8 mouse cellular contexts compared by ENCODE assay signal in the genomic region with DNA sequence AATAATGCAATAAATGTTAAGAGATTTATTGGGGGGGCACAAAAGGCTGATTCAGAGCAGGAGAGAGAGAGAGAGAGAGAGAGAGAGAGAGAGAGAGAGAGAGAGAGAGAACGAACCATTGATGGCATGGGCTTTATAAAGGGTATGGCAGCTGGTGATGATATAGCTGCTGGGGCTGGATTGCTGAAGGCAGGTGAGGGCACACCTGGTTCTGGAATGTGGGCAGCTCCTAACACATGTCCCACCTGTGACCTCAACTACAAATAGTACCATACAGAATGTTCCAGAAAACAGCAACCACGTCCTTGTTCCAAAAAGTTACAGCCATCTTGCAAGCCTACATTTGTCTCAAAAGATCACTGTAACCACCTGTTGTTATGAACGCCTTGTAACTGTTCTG. TPM values are rescaled to one million over a fixed set of nuclear protein-coding genes. Genes with fewer than 3 reads are reported as not detected.
DNase-seq lines count a peak whose midpoint lies in the region; ATAC-seq and TF ChIP-seq lines count a peak whose summit lies in the region.

No protein-coding gene starts in this region.

- 83% methylated on average over 3 of the region's 3 CpGs for WGBS in heart, embryonic 10.5 days
- 57% methylated on average over 3 of the region's 3 CpGs for WGBS in forebrain, embryonic 14.5 days
- WGBS in liver, embryonic 13.5 days (ENCODE audit: insufficient replicate concordance), result 50% methylated on average over 3 of the region's 3 CpGs

- H3K4me1 ChIP-seq in heart, embryonic 10.5 days, result peaks cover 31% of the 10 kb centered on the region
- H3K4me1 ChIP-seq in CH12.LX (ENCODE audit: control insufficient read depth in 1 of 2, insufficient read depth in 2 of 2), result peaks cover 4 to 43% of the 10 kb centered on the region in 2 experiments; a peak in 3 of 4 replicates
- peaks cover 25% of the 10 kb centered on the region for H3K4me1 ChIP-seq in forebrain, embryonic 14.5 days (ENCODE audit: control insufficient read depth, insufficient read depth, low read length)
- peaks cover 68% of the 10 kb centered on the region for H3K4me1 ChIP-seq in liver, embryonic 13.5 days (replicated peaks)

- TF ChIP-seq POLR2A in CH12.LX (IDR thresholded peaks at IDR 0.05; ENCODE audit: low read depth, low read length), result no peak

- TF ChIP-seq RAD21 in CH12.LX (IDR thresholded peaks at IDR 0.05; ENCODE audit: low read depth, low read length), result no peak

- H3K36me3 ChIP-seq in heart, embryonic 10.5 days, result peaks cover 45% of the 10 kb centered on the region
- H3K36me3 ChIP-seq in CH12.LX (replicated peaks in 1 of 2; ENCODE audit: control insufficient read depth in 1 of 2, insufficient read depth in 1 of 2, low read length in 1 of 2), result peaks cover 16 to 44% of the 10 kb centered on the region in 2 experiments
- H3K36me3 ChIP-seq in forebrain, embryonic 14.5 days (ENCODE audit: control insufficient read depth, insufficient read depth, low read length), result peaks cover 33% of the 10 kb centered on the region
- H3K36me3 ChIP-seq in liver, embryonic 13.5 days, result peaks cover 25% of the 10 kb centered on the region

- DNase-seq in heart, embryonic 10.5 days (ENCODE audit: low spot score), result no peak
- no peak for DNase-seq in heart, adult 9 months (ENCODE audit: low spot score in 2 of 2)
- DNase-seq in CH12.LX (ENCODE audit: extremely low read depth), result no peak
- no peak for DNase-seq in forebrain, embryonic 14.5 days (ENCODE audit: low spot score)
- DNase-seq in liver, embryonic 13.5 days, result no peak
- DNase-seq in urinary bladder, postnatal 25 days (ENCODE audit: low spot score), result no peak
- DNase-seq in left cerebral cortex, postnatal 25 days (ENCODE audit: low spot score in 2 of 2), result no peak
- no peak for DNase-seq in urinary bladder, postnatal 4 days (ENCODE audit: low spot score in 2 of 2)

- no peaks in the 10 kb centered on the region for H3K27me3 ChIP-seq in heart, embryonic 10.5 days (ENCODE audit: insufficient read depth, poor library complexity, severe bottlenecking)
- H3K27me3 ChIP-seq in CH12.LX (replicated peaks), result no peaks in the 10 kb centered on the region
- no peaks in the 10 kb centered on the region for H3K27me3 ChIP-seq in forebrain, embryonic 14.5 days (replicated peaks; ENCODE audit: control insufficient read depth, insufficient read depth, low read length)
- no peaks in the 10 kb centered on the region for H3K27me3 ChIP-seq in liver, embryonic 13.5 days

- peak overlapping the region; percentile 67 for H3K4me2 ChIP-seq in CH12.LX (ENCODE audit: insufficient read depth, low read depth, poor library complexity, severe bottlenecking)
- H3K4me2 ChIP-seq in forebrain, embryonic 14.5 days (ENCODE audit: low read length), result peak overlapping the region; percentile 92
- H3K4me2 ChIP-seq in liver, embryonic 13.5 days, result peak overlapping the region; percentile 89

- dilution Hi-C loops in CH12.LX (cut with MboI; ENCODE audit: extremely low pct_ligation_motif_present, extremely low pct_unique_long_range_greater_than_20kb, low sequenced_read_pairs), result no loop called here

- H3K27ac ChIP-seq in heart, embryonic 10.5 days, result peak overlapping the region; percentile 98
- no peak overlapping the region for H3K27ac ChIP-seq in CH12.LX (ENCODE audit: insufficient read depth, low read depth)
- peak overlapping the region; percentile 34; the same call in 1 of the 2 replicates for H3K27ac ChIP-seq in forebrain, embryonic 14.5 days (ENCODE audit: low read depth, low read length)
- H3K27ac ChIP-seq in liver, embryonic 13.5 days, result peak overlapping the region; percentile 93

- TF ChIP-seq CTCF in CH12.LX (conservative IDR thresholded peaks at IDR 0.05 in 1 of 2, IDR thresholded peaks at IDR 0.05 in 1 of 2; ENCODE audit: low read depth in 2 of 2, low read length in 2 of 2), result no peak

- H3K4me3 ChIP-seq in heart, embryonic 10.5 days, result peak overlapping the region; percentile 94
- H3K4me3 ChIP-seq in CH12.LX (replicated peaks in 1 of 3; ENCODE audit: low read depth in 2 of 3, low read length in 2 of 3, poor library complexity in 1 of 3), result peak overlapping the region in 2 of 3 experiments; percentile 94 to 97
- peak overlapping the region; percentile 96 for H3K4me3 ChIP-seq in forebrain, embryonic 14.5 days (ENCODE audit: low read depth, low read length)
- peak overlapping the region; percentile 97 for H3K4me3 ChIP-seq in liver, embryonic 13.5 days (replicated peaks)

- no peak for TF ChIP-seq EP300 in CH12.LX (IDR thresholded peaks at IDR 0.05; ENCODE audit: low read length)

- ATAC-seq in forebrain, embryonic 14.5 days, result no peak
- no peak for ATAC-seq in liver, embryonic 13.5 days (ENCODE audit: low read depth)

- in situ Hi-C loops in CH12.LX (cut with MboI; ENCODE audit: low pct_ligation_motif_present, low pct_unique_long_range_greater_than_20kb, low sequenced_read_pairs), result no loop called here

- peak overlapping the region; percentile 61; the same call in 1 of the 2 replicates for H3K9ac ChIP-seq in CH12.LX (ENCODE audit: insufficient read depth, low read depth)
- H3K9ac ChIP-seq in forebrain, embryonic 14.5 days (ENCODE audit: low read length), result peak overlapping the region; percentile 97
- H3K9ac ChIP-seq in liver, embryonic 13.5 days, result peak overlapping the region; percentile 96

- H3K79me2 ChIP-seq in CH12.LX (replicated peaks; ENCODE audit: control insufficient read depth, extremely low read depth, insufficient read depth, poor library complexity, severe bottlenecking), result peaks cover 31% of the 10 kb centered on the region

- H3K9me3 ChIP-seq in heart, embryonic 10.5 days, result no peaks in the 10 kb centered on the region
- no peaks in the 10 kb centered on the region for H3K9me3 ChIP-seq in CH12.LX (replicated peaks; ENCODE audit: low read length)
- H3K9me3 ChIP-seq in forebrain, embryonic 14.5 days (replicated peaks; ENCODE audit: control insufficient read depth, low read length), result no peaks in the 10 kb centered on the region
- H3K9me3 ChIP-seq in liver, embryonic 13.5 days (replicated peaks), result no peaks in the 10 kb centered on the region

- intact Hi-C loops in left cerebral cortex, postnatal 25 days (cut with DNase I), result no loop called here

TF ChIP-seq in CH12.LX, 34 proteins besides CTCF, POLR2A, EP300 and RAD21:
- no peak for TF ChIP-seq MAFK (IDR thresholded peaks at IDR 0.05; ENCODE audit: insufficient replicate concordance, low read length)
- no peak for TF ChIP-seq JUND (conservative IDR thresholded peaks at IDR 0.05; ENCODE audit: low read depth, low read length)
- TF ChIP-seq NELFE (IDR thresholded peaks at IDR 0.05; ENCODE audit: low read depth, low read length), result no peak
TF ChIP-seq in CH12.LX: peak in this region for 0.

RNA-seq across cellular contexts. Expression of a gene that starts 1.5 kb away (rescaled TPM):
- polyA plus RNA-seq in heart, embryonic 10.5 days (2016; fragmentation: Nextera tagmentation; extraction: Ambion mirVana), result 30.5 and 42.9 TPM in 2 replicates
- total RNA-seq in CH12.LX (2012; rRNA removed) (17.4 and 18.8 TPM in 2 replicates), CH12.LX (2014; rRNA removed) (8.6 and 9.8 TPM in 2 replicates)
- 15.0 and 15.2 TPM in 2 replicates for polyA plus RNA-seq in CH12.LX (2012; ENCODE audit: insufficient read length, low read depth)
- 29.4 and 36.7 TPM in 2 replicates for polyA plus RNA-seq in forebrain, embryonic 14.5 days (2014; fragmentation: Nextera tagmentation; extraction: Ambion mirVana)
- 8.3 and 9.0 TPM in 2 replicates for polyA plus RNA-seq in liver, embryonic 13.5 days (2015; fragmentation: Nextera tagmentation; extraction: Ambion mirVana)
- total RNA-seq in left cerebral cortex, postnatal 25 days (2021), result 10 to 100 TPM; 16.9 to 18.6 TPM

RNA-seq across cellular contexts. Expression of a gene that starts 1.6 kb away (rescaled TPM):
- polyA plus RNA-seq in heart, embryonic 10.5 days (2016; fragmentation: Nextera tagmentation; extraction: Ambion mirVana), result 21.2 and 25.4 TPM in 2 replicates
- total RNA-seq in CH12.LX (2012; rRNA removed) (73.8 and 92.3 TPM in 2 replicates), CH12.LX (2014; rRNA removed) (42.1 and 42.7 TPM in 2 replicates)
- polyA plus RNA-seq in CH12.LX (2012; ENCODE audit: insufficient read length, low read depth), result 147 and 171 TPM in 2 replicates
- polyA plus RNA-seq in forebrain, embryonic 14.5 days (2014; fragmentation: Nextera tagmentation; extraction: Ambion mirVana), result 11.3 and 15.1 TPM in 2 replicates
- 9.7 and 9.8 TPM in 2 replicates for polyA plus RNA-seq in liver, embryonic 13.5 days (2015; fragmentation: Nextera tagmentation; extraction: Ambion mirVana)
- 1 to 10 TPM; 3.4 to 3.6 TPM for total RNA-seq in left cerebral cortex, postnatal 25 days (2021)

RNA-seq across cellular contexts. Expression of a gene that starts 12.7 kb away (rescaled TPM):
- 41.3 and 44.6 TPM in 2 replicates for polyA plus RNA-seq in heart, embryonic 10.5 days (2016; fragmentation: Nextera tagmentation; extraction: Ambion mirVana)
- total RNA-seq in CH12.LX (2012; rRNA removed) (26.5 and 29.8 TPM in 2 replicates), CH12.LX (2014; rRNA removed) (23.9 and 27.0 TPM in 2 replicates)
- polyA plus RNA-seq in CH12.LX (2012; ENCODE audit: insufficient read length, low read depth), result 34.7 and 35.5 TPM in 2 replicates
- 53.2 and 57.4 TPM in 2 replicates for polyA plus RNA-seq in forebrain, embryonic 14.5 days (2014; fragmentation: Nextera tagmentation; extraction: Ambion mirVana)
- polyA plus RNA-seq in liver, embryonic 13.5 days (2015; fragmentation: Nextera tagmentation; extraction: Ambion mirVana), result 19.0 and 20.6 TPM in 2 replicates
- total RNA-seq in left cerebral cortex, postnatal 25 days (2021), result 10 to 100 TPM; 55.3 to 55.5 TPM

RNA-seq across cellular contexts. Expression of a gene that starts 22.7 kb away (rescaled TPM):
- 40.4 and 51.1 TPM in 2 replicates for polyA plus RNA-seq in heart, embryonic 10.5 days (2016; fragmentation: Nextera tagmentation; extraction: Ambion mirVana)
- total RNA-seq in CH12.LX (2012; rRNA removed) (3.0 and 4.2 TPM in 2 replicates), CH12.LX (2014; rRNA removed) (0.49 and 3.2 TPM in 2 replicates)
- polyA plus RNA-seq in CH12.LX (2012; ENCODE audit: insufficient read length, low read depth), result 4.1 and 5.2 TPM in 2 replicates
- polyA plus RNA-seq in forebrain, embryonic 14.5 days (2014; fragmentation: Nextera tagmentation; extraction: Ambion mirVana), result 4.6 and 5.3 TPM in 2 replicates
- 42.7 and 46.8 TPM in 2 replicates for polyA plus RNA-seq in liver, embryonic 13.5 days (2015; fragmentation: Nextera tagmentation; extraction: Ambion mirVana)
- total RNA-seq in left cerebral cortex, postnatal 25 days (2021), result 1 to 10 TPM; 2.8 to 3.3 TPM

RNA-seq across cellular contexts. Expression of a gene that starts 23.1 kb away (rescaled TPM):
- 26.4 and 28.3 TPM in 2 replicates for polyA plus RNA-seq in heart, embryonic 10.5 days (2016; fragmentation: Nextera tagmentation; extraction: Ambion mirVana)
- 25.9 and 28.0 TPM in 2 replicates for total RNA-seq in CH12.LX (2012; rRNA removed)
- 17.9 and 18.2 TPM in 2 replicates for total RNA-seq in CH12.LX (2014; rRNA removed)
- 25.6 and 26.6 TPM in 2 replicates for polyA plus RNA-seq in CH12.LX (2012; ENCODE audit: insufficient read length, low read depth)
- 13.6 and 13.7 TPM in 2 replicates for polyA plus RNA-seq in forebrain, embryonic 14.5 days (2014; fragmentation: Nextera tagmentation; extraction: Ambion mirVana)
- 15.8 and 15.9 TPM in 2 replicates for polyA plus RNA-seq in liver, embryonic 13.5 days (2015; fragmentation: Nextera tagmentation; extraction: Ambion mirVana)
- 10 to 100 TPM; 90.2 to 97.5 TPM for total RNA-seq in left cerebral cortex, postnatal 25 days (2021)
